Mouse (Mus musculus): ENCODE data around the gene Ccr9. TPM values are rescaled to one million over a fixed set of nuclear protein-coding genes. Genes with fewer than 3 reads are reported as not detected.
"Not testable (repeated sequence)": the region's sequence is repeated elsewhere in the genome, so short reads cannot be mapped to it uniquely, and the experiment has no call there.

Ccr9 gene
- polyA plus RNA-seq, 1 experiment from 2014 or later: 0.04 TPM

DNA sequence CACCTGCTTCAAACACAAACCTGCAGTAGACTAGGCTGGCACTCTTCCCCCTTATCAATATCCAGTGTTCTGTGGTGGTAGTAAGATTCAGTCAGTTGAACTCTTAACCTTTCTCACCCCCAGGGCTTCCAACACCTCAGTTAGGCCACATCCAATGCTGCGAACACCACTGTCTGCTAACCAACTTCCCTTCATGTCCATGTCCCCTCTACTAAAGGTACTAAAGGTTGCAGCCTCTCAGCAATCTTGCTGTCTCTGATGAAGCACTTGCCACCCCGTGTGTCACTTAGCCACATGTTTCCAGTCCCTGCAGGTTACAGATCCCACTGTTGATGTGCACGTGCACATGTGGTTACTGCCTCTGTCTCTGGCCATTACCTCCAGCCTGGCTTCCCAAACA is 85.5 kb downstream of the Ccr9 start:
- ATAC-seq (ENCODE audit: low read depth): no peak
- Histone ChIP-seq H3K27me3 (ENCODE audit: control insufficient read depth, insufficient read depth, low read length) (no peaks in the 10 kb centered on the region), H3K4me1 (ENCODE audit: control insufficient read depth, insufficient read depth, low read length) (no peaks in the 10 kb centered on the region), H3K4me3 (ENCODE audit: low read depth, low read length) (no peak overlapping the region), H3K27ac (ENCODE audit: low read depth, low read length) (no peak overlapping the region), H3K9me3 (ENCODE audit: control insufficient read depth, low read length) (no peaks in the 10 kb centered on the region), H3K4me2 (ENCODE audit: low read depth, low read length) (no peak overlapping the region), H3K9ac (replicated peaks; ENCODE audit: low read depth, low read length) (no peak overlapping the region), H3K36me3 (ENCODE audit: control insufficient read depth, insufficient read depth, low read length) (no peaks in the 10 kb centered on the region)
- 83% methylated on average over 3 of the region's 3 CpGs for WGBS

GRCm38 (mm10) chr9:123766996-123767395 is 88.8 kb downstream of the Ccr9 start:
- no peak overlapping the region for H3K4me2 ChIP-seq (ENCODE audit: low read depth, low read length)
- no peak for ATAC-seq (ENCODE audit: low read depth)
- 91% methylated on average over 3 of the region's 3 CpGs for WGBS

GRCm38 (mm10) chr9:123768443-123768842 is 90.2 kb downstream of the Ccr9 start:
- no peak for ATAC-seq (ENCODE audit: low read depth)
- Histone ChIP-seq H3K4me2 (ENCODE audit: low read depth, low read length) (no peak overlapping the region), H3K9me3 (ENCODE audit: control insufficient read depth, low read length) (no peaks in the 10 kb centered on the region), H3K4me3 (ENCODE audit: low read depth, low read length) (no peak overlapping the region), H3K27ac (ENCODE audit: low read depth, low read length) (no peak overlapping the region), H3K9ac (replicated peaks; ENCODE audit: low read depth, low read length) (no peak overlapping the region), H3K4me1 (ENCODE audit: control insufficient read depth, insufficient read depth, low read length) (no peaks in the 10 kb centered on the region), H3K27me3 (ENCODE audit: control insufficient read depth, insufficient read depth, low read length) (no peaks in the 10 kb centered on the region), H3K36me3 (ENCODE audit: control insufficient read depth, insufficient read depth, low read length) (no peaks in the 10 kb centered on the region)
- 89% methylated on average over 1 of the region's 1 CpGs for WGBS

More at GRCm38 (mm10) chr9:123766996-123767395, 88.8 kb downstream of the Ccr9 start:
- Histone ChIP-seq H3K9ac (replicated peaks; ENCODE audit: low read depth, low read length) (no peak overlapping the region), H3K9me3 (ENCODE audit: control insufficient read depth, low read length) (no peaks in the 10 kb centered on the region), H3K27me3 (ENCODE audit: control insufficient read depth, insufficient read depth, low read length) (no peaks in the 10 kb centered on the region), H3K4me3 (ENCODE audit: low read depth, low read length) (no peak overlapping the region), H3K27ac (ENCODE audit: low read depth, low read length) (no peak overlapping the region), H3K4me1 (ENCODE audit: control insufficient read depth, insufficient read depth, low read length) (no peaks in the 10 kb centered on the region), H3K36me3 (ENCODE audit: control insufficient read depth, insufficient read depth, low read length) (no peaks in the 10 kb centered on the region)

DNA sequence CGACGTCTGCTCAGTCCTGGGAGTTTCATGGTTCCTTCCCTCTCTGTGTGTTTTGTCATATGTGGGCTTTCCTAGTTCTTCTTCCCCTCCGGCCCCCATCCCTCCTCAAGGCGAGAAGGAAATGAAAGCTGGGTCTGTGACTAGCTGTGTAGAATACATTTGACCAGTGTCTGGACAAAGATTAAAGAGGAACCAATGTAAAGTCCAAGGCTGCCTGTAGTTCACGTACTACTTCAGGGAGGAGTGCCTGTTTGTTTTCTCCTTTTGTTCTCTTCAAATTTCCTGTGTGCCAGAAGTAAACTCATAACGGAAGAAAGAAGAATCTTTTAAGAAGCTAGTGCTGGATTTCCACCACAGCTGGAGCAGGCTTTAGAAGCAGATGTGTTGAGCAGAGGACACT is 91.3 kb downstream of the Ccr9 start:
- H3K27me3 ChIP-seq (ENCODE audit: control insufficient read depth, insufficient read depth, low read length): no peaks in the 10 kb centered on the region
- H3K9ac ChIP-seq (replicated peaks; ENCODE audit: low read depth, low read length): no peak overlapping the region
- no peak overlapping the region for H3K27ac ChIP-seq (ENCODE audit: low read depth, low read length)
- ATAC-seq (ENCODE audit: low read depth): no peak
- 69% methylated on average over 6 of the region's 6 CpGs for WGBS
- no peak overlapping the region for H3K4me3 ChIP-seq (ENCODE audit: low read depth, low read length)
- no peaks in the 10 kb centered on the region for H3K4me1 ChIP-seq (ENCODE audit: control insufficient read depth, insufficient read depth, low read length)
- no peak overlapping the region for H3K4me2 ChIP-seq (ENCODE audit: low read depth, low read length)
- H3K36me3 ChIP-seq (ENCODE audit: control insufficient read depth, insufficient read depth, low read length): no peaks in the 10 kb centered on the region
- H3K9me3 ChIP-seq (ENCODE audit: control insufficient read depth, low read length): no peaks in the 10 kb centered on the region

DNA sequence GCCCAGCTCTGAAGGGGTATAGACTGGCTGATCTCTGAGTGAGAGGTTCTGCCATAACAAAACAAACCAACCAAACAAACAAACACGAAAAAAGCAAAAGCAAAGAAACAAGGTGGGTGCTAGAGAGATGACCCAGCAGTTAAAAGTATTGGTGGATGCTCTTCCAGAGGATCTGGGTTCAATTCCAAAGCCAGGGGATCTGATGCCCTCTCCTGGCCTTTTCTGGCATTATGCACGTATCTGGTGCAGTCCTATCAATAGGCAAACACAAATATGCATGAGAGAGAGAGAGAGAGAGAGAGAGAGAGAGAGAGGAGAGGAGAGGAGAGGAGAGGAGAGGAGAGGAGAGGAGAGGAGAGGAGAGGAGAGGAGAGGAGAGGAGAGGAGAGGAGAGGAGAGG is 95.1 kb downstream of the Ccr9 start:
- not testable (repeated sequence) for H3K27ac ChIP-seq (ENCODE audit: low read depth, low read length); H3K27me3 ChIP-seq (ENCODE audit: control insufficient read depth, insufficient read depth, low read length); H3K4me1 ChIP-seq (ENCODE audit: control insufficient read depth, insufficient read depth, low read length); H3K9ac ChIP-seq (replicated peaks; ENCODE audit: low read depth, low read length); H3K4me3 ChIP-seq (ENCODE audit: low read depth, low read length); H3K36me3 ChIP-seq (ENCODE audit: control insufficient read depth, insufficient read depth, low read length); H3K4me2 ChIP-seq (ENCODE audit: low read depth, low read length); H3K9me3 ChIP-seq (ENCODE audit: control insufficient read depth, low read length); ATAC-seq (ENCODE audit: low read depth)
- WGBS: 40% methylated on average over 2 of the region's 2 CpGs

- Histone ChIP-seq H3K9me3 (ENCODE audit: control insufficient read depth, low read length) (no peaks in the 10 kb centered on the region), H3K4me3 (ENCODE audit: low read depth, low read length) (no peak overlapping the region), H3K27ac (ENCODE audit: low read depth, low read length) (no peak overlapping the region), H3K9ac (replicated peaks; ENCODE audit: low read depth, low read length) (no peak overlapping the region), H3K4me2 (ENCODE audit: low read depth, low read length) (no peak overlapping the region), H3K36me3 (ENCODE audit: control insufficient read depth, insufficient read depth, low read length) (no peaks in the 10 kb centered on the region; the same call in none of the 2 replicates), H3K4me1 (ENCODE audit: control insufficient read depth, insufficient read depth, low read length) (no peaks in the 10 kb centered on the region), H3K27me3 (ENCODE audit: control insufficient read depth, insufficient read depth, low read length) (no peaks in the 10 kb centered on the region)
- 75% methylated on average over 4 of the region's 4 CpGs for WGBS
- no peak for ATAC-seq (ENCODE audit: low read depth)
These were observed 110.8 kb downstream of the Ccr9 start for GRCm38 (mm10) chr9:123788855-123789529.

- H3K27me3 ChIP-seq (ENCODE audit: control insufficient read depth, insufficient read depth, low read length): no peaks in the 10 kb centered on the region
- no peak overlapping the region for H3K27ac ChIP-seq (ENCODE audit: low read depth, low read length)
- WGBS: 64% methylated on average over 3 of the region's 3 CpGs
- H3K36me3 ChIP-seq (ENCODE audit: control insufficient read depth, insufficient read depth, low read length): peaks cover 4% of the 10 kb centered on the region; the same call in 1 of the 2 replicates
- no peaks in the 10 kb centered on the region for H3K4me1 ChIP-seq (ENCODE audit: control insufficient read depth, insufficient read depth, low read length)
- H3K4me2 ChIP-seq (ENCODE audit: low read depth, low read length): no peak overlapping the region
- H3K9me3 ChIP-seq (ENCODE audit: control insufficient read depth, low read length): no peaks in the 10 kb centered on the region
- H3K9ac ChIP-seq (replicated peaks; ENCODE audit: low read depth, low read length): no peak overlapping the region
- ATAC-seq (ENCODE audit: low read depth): peak; percentile 58; the same call in 1 of the 2 replicates
- H3K4me3 ChIP-seq (ENCODE audit: low read depth, low read length): no peak overlapping the region
These were observed 117.9 kb downstream of the Ccr9 start for GRCm38 (mm10) chr9:123796174-123796573.

DNA sequence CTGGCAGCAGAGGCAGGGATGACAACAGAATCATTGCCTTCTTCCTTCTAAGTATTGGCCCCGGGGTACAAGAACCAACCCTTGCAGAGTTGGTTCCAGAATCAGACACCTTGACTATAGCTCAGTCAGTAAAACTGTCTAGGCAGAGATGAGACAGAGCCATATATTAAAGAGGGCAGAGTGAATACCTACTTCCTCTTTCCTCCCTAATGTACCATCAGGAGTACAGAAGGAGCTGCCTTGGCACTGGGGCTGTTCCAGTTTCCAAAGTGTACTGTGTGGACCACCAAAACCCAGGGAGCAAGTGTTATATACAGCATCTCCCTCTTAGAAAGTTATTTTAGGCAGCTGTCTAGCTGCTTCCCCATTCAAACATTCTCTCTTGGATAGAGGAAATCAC is 123.3 kb downstream of the Ccr9 start:
- Histone ChIP-seq H3K9me3 (ENCODE audit: control insufficient read depth, low read length) (no peaks in the 10 kb centered on the region), H3K27ac (ENCODE audit: low read depth, low read length) (no peak overlapping the region), H3K4me3 (ENCODE audit: low read depth, low read length) (no peak overlapping the region), H3K4me2 (ENCODE audit: low read depth, low read length) (no peak overlapping the region), H3K4me1 (ENCODE audit: control insufficient read depth, insufficient read depth, low read length) (no peaks in the 10 kb centered on the region), H3K27me3 (ENCODE audit: control insufficient read depth, insufficient read depth, low read length) (no peaks in the 10 kb centered on the region), H3K9ac (replicated peaks; ENCODE audit: low read depth, low read length) (no peak overlapping the region), H3K36me3 (ENCODE audit: control insufficient read depth, insufficient read depth, low read length) (0 out of 2 replicates have a peak, but pooled peaks cover 4% of the 10 kb centered on the region)
- ATAC-seq (ENCODE audit: low read depth): no peak
- 100% methylated on average over 1 of the region's 1 CpGs for WGBS

- no peaks in the 10 kb centered on the region for H3K9me3 ChIP-seq (ENCODE audit: control insufficient read depth, low read length)
- no peaks in the 10 kb centered on the region for H3K4me1 ChIP-seq (ENCODE audit: control insufficient read depth, insufficient read depth, low read length)
- H3K27ac ChIP-seq (ENCODE audit: low read depth, low read length): no peak overlapping the region
- H3K27me3 ChIP-seq (ENCODE audit: control insufficient read depth, insufficient read depth, low read length): no peaks in the 10 kb centered on the region
- no peak for ATAC-seq (ENCODE audit: low read depth)
- no peak overlapping the region for H3K9ac ChIP-seq (replicated peaks; ENCODE audit: low read depth, low read length)
- 0 out of 2 replicates have a peak, but pooled peaks cover under 1% of the 10 kb centered on the region for H3K36me3 ChIP-seq (ENCODE audit: control insufficient read depth, insufficient read depth, low read length)
- H3K4me3 ChIP-seq (ENCODE audit: low read depth, low read length): no peak overlapping the region
- H3K4me2 ChIP-seq (ENCODE audit: low read depth, low read length): no peak overlapping the region
- 94% methylated on average over 2 of the region's 2 CpGs for WGBS
These were observed 124.2 kb downstream of the Ccr9 start for GRCm38 (mm10) chr9:123802421-123802820.
